Mouse (Mus musculus) intestine, embryonic 15.5 days (tissue): Measurements from ENCODE around the gene Sim1. TPM values are rescaled to one million over a fixed set of nuclear protein-coding genes. Genes with fewer than 3 reads are reported as not detected.

ENCODE experiments used
- ATAC-seq: fragments of 200-750 bp; cut with Nextera tagmentation; 2 replicates; pipeline ENCODE4 v1.8.0; 2017; ENCODE audit warnings: moderate TSS enrichment, moderate library complexity
- H3K27ac ChIP-seq: fragments of 300-500 bp; sonication (generic); 2 replicates; pipeline ENCODE4 v1.5.1; 2015; ENCODE audit warnings: mild to moderate bottlenecking, inconsistent platforms
- H3K27me3 ChIP-seq: fragments of 300-500 bp; sonication (generic); replicated peaks from 2 replicates; pipeline ENCODE4 v1.6.1; 2015; ENCODE audit warnings: inconsistent platforms
- H3K36me3 ChIP-seq: fragments of 300-500 bp; sonication (generic); 2 replicates; pipeline ENCODE4 v1.6.1; 2015; ENCODE audit warnings: inconsistent platforms
- H3K4me1 ChIP-seq: fragments of 300-500 bp; sonication (generic); replicated peaks from 2 replicates; pipeline ENCODE4 v1.6.1; 2015; ENCODE audit warnings: inconsistent platforms
- H3K4me2 ChIP-seq: fragments of 300-500 bp; sonication (generic); replicated peaks from 2 replicates; pipeline ENCODE4 v1.6.1; 2015; ENCODE audit warnings: mild to moderate bottlenecking, inconsistent platforms
- H3K4me3 ChIP-seq: fragments of 300-500 bp; sonication (generic); replicated peaks from 2 replicates; pipeline ENCODE4 v1.5.1; 2015; ENCODE audit warnings: inconsistent platforms
- H3K9ac ChIP-seq: fragments of 300-500 bp; sonication (generic); 2 replicates; pipeline ENCODE4 v1.6.1; 2015; ENCODE audit warnings: inconsistent platforms
- H3K9me3 ChIP-seq: fragments of 300-500 bp; sonication (generic); 2 replicates; pipeline ENCODE4 v1.6.1; 2016; ENCODE audit warnings: inconsistent platforms
- WGBS: fragments of 180-500 bp; shearing (Covaris S2); methylation state at CpG from one replicate; pipeline ENCODE4 v1.1.7; 2015; 5-methylcytosine and 5-hydroxymethylcytosine counted together
- polyA plus RNA-seq: library from polyadenylated mRNA; unstranded; fragments of >200 nt; fragmentation: Nextera tagmentation; extraction: Ambion mirVana; gene quantifications from 2 replicates; pipeline ENCODE4 v1.2.1, GENCODE M21; 2015

Sim1 gene
- polyA plus RNA-seq, 1 experiment from 2014 or later = not detected

DNA sequence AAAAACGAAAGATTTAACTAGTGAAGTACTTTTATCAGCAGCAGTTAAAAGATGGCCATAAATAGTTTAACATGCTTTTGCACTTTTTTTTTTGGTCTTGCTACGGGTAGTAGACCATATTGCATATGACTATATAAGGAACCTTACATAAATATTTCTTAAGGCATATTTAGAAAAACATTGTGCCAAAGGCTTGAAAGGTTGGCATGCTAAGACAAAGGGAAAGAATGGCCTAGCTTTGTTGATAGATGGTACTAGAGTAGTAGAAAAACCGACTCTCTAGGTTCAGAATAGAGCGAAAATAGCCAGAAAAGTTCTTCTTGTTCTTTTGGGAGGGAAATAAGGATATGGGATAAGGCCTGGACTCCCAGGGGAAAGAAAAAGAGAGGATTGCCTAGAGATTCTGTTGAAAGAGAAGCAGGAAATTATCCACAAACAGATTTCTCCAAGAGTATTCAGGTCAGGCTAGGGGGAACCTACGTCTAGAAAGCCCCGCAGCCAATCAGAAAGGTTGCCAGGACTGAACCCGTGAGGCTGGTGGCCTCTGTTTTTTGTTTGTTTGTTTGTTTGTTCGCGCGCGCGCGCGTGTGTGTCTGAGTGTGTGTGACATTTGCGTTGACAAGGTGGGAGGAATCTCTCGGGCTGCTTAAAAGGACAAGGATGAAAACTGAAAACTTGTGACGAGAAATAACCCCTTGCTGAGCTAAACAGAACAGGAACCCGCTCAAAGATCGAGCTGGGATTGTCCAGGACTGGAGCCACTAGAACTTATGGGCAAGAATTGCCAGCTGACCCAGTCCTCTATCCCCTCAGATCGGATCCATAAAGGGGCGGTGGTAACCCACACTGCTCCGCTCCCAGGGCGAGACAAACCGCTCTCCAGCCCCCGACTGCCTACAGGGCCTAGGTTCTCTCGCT lies 9.6 kb downstream of the Sim1 start:
- no peak overlapping the region for H3K4me3 ChIP-seq
- ATAC-seq = no peak
- H3K9ac ChIP-seq = no peak overlapping the region
- no peaks in the 10 kb centered on the region for H3K9me3 ChIP-seq
- no peak overlapping the region for H3K4me2 ChIP-seq
- H3K27me3 ChIP-seq = peaks cover 85% of the 10 kb centered on the region
- WGBS = 3% methylated on average over 26 of the region's 26 CpGs
- no peak overlapping the region for H3K27ac ChIP-seq
- no peaks in the 10 kb centered on the region for H3K36me3 ChIP-seq
- H3K4me1 ChIP-seq = peaks cover 4% of the 10 kb centered on the region; the same call in 1 of the 2 replicates

DNA sequence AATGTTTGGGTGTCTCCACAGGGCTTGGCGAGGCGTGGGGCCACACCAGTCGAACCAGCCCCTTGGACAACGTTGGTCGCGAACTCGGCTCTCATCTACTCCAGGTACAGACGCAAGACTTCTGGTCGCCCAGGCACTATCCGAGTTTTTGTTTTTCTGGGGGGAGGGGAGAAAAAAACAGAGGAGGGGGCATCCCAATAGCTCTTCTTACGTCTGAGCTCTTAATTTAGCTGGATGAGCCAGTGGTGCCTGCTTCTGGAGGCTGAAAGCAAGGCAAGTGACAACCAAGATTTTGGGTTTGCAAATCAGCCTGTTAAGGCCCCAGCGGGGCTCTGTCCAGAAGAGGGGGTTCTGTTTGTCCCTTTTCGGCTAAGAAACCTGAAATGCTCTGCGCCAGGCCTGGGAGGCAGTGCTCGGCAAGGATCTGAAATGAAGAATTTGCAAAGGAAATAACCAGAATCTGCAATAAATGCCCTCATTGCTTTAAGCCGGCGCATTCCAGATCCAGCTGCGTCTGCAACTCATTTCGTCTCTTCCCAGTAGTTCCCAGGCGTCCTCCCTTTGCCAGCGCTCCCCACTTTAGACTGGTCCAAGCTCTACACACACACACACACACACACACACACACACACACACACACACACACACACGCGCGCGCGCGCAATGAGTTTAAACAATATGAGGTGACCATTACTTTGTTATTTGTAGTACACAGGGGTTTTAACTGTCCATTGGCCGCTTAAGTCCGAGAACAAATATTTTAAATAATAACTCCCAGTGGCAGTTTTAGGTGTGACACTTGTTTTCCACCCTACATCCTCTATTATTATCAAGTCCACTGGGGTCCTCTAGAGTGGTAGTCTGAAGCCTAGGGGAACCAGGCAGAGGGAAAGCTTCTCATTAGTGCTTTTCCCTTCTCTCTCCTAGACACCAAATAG lies 10.5 kb downstream of the Sim1 start:
- Histone ChIP-seq H3K9me3 (no peaks in the 10 kb centered on the region), H3K9ac (no peak overlapping the region), H3K4me3 (no peak overlapping the region), H3K36me3 (no peaks in the 10 kb centered on the region), H3K4me1 (peaks cover 4% of the 10 kb centered on the region; the same call in 1 of the 2 replicates), H3K27me3 (peaks cover 90% of the 10 kb centered on the region), H3K4me2 (no peak overlapping the region), H3K27ac (no peak overlapping the region)
- no peak for ATAC-seq
- WGBS = 12% methylated on average over 29 of the region's 29 CpGs

DNA sequence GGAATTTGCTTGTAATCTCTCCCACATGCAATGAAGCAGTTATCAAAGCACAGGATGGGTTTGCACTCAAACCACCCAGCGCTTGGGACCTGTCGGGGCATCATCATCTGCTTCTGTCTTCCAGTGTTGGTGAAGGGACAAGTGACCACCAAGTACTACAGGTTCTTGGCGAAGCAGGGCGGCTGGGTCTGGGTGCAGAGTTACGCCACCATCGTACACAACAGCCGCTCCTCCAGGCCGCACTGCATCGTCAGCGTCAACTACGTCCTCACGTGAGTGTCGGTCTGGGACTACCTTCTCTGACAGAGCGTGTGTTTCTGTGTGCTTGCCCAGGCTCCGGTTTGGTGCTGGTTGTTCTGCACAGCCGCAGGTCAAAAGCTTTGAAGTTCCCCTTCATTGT lies 15.8 kb downstream of the Sim1 start:
- no peaks in the 10 kb centered on the region for H3K9me3 ChIP-seq
- H3K9ac ChIP-seq = no peak overlapping the region
- no peak overlapping the region; the same call in 1 of the 2 replicates for H3K4me3 ChIP-seq
- H3K27me3 ChIP-seq = peaks cover 60% of the 10 kb centered on the region
- peak; percentile 71 for ATAC-seq
- H3K4me2 ChIP-seq = peak overlapping the region; percentile 30
- under 1% methylated on average over 16 of the region's 16 CpGs for WGBS
- H3K27ac ChIP-seq = no peak overlapping the region
- no peaks in the 10 kb centered on the region for H3K36me3 ChIP-seq
- H3K4me1 ChIP-seq = 0 out of 2 replicates have a peak, but pooled peaks cover 5% of the 10 kb centered on the region

GRCm38 (mm10) chr10:50910861-50911410 lies 16.4 kb downstream of the Sim1 start:
- no peak overlapping the region for H3K27ac ChIP-seq
- 0 out of 2 replicates have a peak, but pooled peaks cover 5% of the 10 kb centered on the region for H3K4me1 ChIP-seq
- no peaks in the 10 kb centered on the region for H3K36me3 ChIP-seq
- 9% methylated on average over 12 of the region's 12 CpGs for WGBS
- no peak overlapping the region; the same call in 1 of the 2 replicates for H3K4me3 ChIP-seq
- no peaks in the 10 kb centered on the region for H3K9me3 ChIP-seq
- ATAC-seq = peak; percentile 70; the same call in 1 of the 2 replicates
- H3K27me3 ChIP-seq = peaks cover 55% of the 10 kb centered on the region
- H3K4me2 ChIP-seq = peak overlapping the region; percentile 30; the same call in 1 of the 2 replicates
- no peak overlapping the region for H3K9ac ChIP-seq

DNA sequence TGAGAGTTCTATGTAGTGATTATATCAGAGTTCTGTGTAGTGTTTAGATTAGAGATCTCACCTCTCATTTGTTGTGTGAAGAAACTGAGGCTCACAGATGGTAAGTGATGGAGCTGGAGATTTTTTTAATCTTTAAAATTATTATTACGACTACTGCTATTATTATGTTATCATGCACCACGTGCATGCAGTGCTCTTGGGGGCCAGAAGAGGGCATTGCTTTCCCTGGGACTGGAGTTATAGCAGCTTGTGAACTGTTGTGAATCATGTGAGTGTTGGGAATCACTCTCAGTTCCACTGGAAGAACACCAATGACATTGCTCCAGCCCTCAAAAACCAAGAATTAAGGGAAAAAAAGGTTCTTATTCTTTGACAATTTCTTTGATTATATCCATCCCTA lies 21.1 kb downstream of the Sim1 start:
- H3K27ac ChIP-seq = no peak overlapping the region
- no peak overlapping the region for H3K4me3 ChIP-seq
- no peaks in the 10 kb centered on the region for H3K9me3 ChIP-seq
- H3K4me1 ChIP-seq = 0 out of 2 replicates have a peak, but pooled peaks cover 2% of the 10 kb centered on the region
- no peak overlapping the region for H3K9ac ChIP-seq
- no peak for ATAC-seq
- no peaks in the 10 kb centered on the region for H3K36me3 ChIP-seq
- H3K4me2 ChIP-seq = no peak overlapping the region
- H3K27me3 ChIP-seq = peaks cover 15% of the 10 kb centered on the region
- 52% methylated on average over 2 of the region's 2 CpGs for WGBS

- H3K9me3 ChIP-seq = no peaks in the 10 kb centered on the region
- no peaks in the 10 kb centered on the region for H3K4me1 ChIP-seq
- no peak overlapping the region for H3K27ac ChIP-seq
- no peak overlapping the region for H3K4me2 ChIP-seq
- no peaks in the 10 kb centered on the region for H3K36me3 ChIP-seq
- no peaks in the 10 kb centered on the region for H3K27me3 ChIP-seq
- H3K4me3 ChIP-seq = no peak overlapping the region
- 67% methylated on average over 5 of the region's 5 CpGs for WGBS
- ATAC-seq = no peak
- no peak overlapping the region for H3K9ac ChIP-seq
These were observed 34.7 kb downstream of the Sim1 start for GRCm38 (mm10) chr10:50929281-50929680.

- Histone ChIP-seq H3K9ac (no peak overlapping the region), H3K4me2 (no peak overlapping the region), H3K27me3 (no peaks in the 10 kb centered on the region), H3K27ac (no peak overlapping the region), H3K36me3 (no peaks in the 10 kb centered on the region), H3K9me3 (no peaks in the 10 kb centered on the region), H3K4me1 (no peaks in the 10 kb centered on the region), H3K4me3 (no peak overlapping the region)
- no peak for ATAC-seq
These were observed 41.1 kb downstream of the Sim1 start for GRCm38 (mm10) chr10:50935673-50936072.

DNA sequence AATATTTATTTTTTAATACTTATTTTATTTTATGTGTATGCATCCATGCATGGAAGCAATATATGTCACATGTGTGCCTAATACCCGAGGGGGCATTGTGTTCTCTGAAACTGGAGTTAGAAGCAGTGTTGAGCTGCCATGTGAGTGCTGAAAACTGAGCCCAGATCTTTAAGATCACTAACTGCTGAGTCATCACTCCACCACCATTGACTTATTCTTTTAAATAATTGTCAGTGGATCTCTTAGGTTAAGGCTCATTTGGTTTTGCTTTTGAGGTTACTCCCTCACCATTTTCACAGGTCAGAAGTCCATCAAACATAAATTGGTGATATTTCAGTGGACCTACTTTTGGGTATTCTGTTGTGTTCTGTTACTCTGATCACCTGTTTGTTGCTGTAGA lies 79.1 kb downstream of the Sim1 start:
- 62% methylated on average over 1 of the region's 1 CpGs for WGBS
- no peak overlapping the region for H3K27ac ChIP-seq
- H3K36me3 ChIP-seq = no peaks in the 10 kb centered on the region
- H3K27me3 ChIP-seq = no peaks in the 10 kb centered on the region
- H3K9ac ChIP-seq = no peak overlapping the region
- no peaks in the 10 kb centered on the region for H3K4me1 ChIP-seq
- no peak for ATAC-seq
- no peaks in the 10 kb centered on the region for H3K9me3 ChIP-seq
- H3K4me3 ChIP-seq = no peak overlapping the region
- no peak overlapping the region for H3K4me2 ChIP-seq

- no peak overlapping the region for H3K4me2 ChIP-seq
- no peak overlapping the region for H3K9ac ChIP-seq
- H3K36me3 ChIP-seq = no peaks in the 10 kb centered on the region
- no peak for ATAC-seq
- H3K27me3 ChIP-seq = no peaks in the 10 kb centered on the region
- H3K4me1 ChIP-seq = no peaks in the 10 kb centered on the region
- 78% methylated on average over 3 of the region's 3 CpGs for WGBS
- H3K9me3 ChIP-seq = no peaks in the 10 kb centered on the region
- H3K4me3 ChIP-seq = no peak overlapping the region
- no peak overlapping the region for H3K27ac ChIP-seq
These were observed 87.3 kb downstream of the Sim1 start for GRCm38 (mm10) chr10:50981849-50982248.

DNA sequence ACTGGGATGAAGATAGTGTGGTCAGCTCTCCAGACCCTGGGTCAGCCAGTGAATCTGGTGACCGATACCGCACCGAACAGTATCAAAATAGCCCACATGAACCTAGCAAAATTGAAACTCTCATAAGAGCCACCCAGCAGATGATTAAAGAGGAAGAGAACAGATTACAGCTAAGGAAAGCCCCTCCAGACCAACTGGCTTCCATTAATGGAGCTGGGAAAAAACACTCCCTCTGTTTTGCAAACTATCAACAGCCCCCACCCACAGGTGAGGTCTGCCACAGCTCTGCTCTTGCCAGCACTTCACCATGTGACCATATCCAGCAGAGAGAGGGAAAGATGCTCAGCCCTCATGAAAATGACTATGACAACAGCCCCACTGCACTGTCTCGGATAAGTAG lies 89.1 kb downstream of the Sim1 start:
- WGBS = 93% methylated on average over 4 of the region's 4 CpGs
- ATAC-seq = no peak
- Histone ChIP-seq H3K4me3 (no peak overlapping the region), H3K9me3 (no peaks in the 10 kb centered on the region), H3K9ac (no peak overlapping the region), H3K27me3 (no peaks in the 10 kb centered on the region), H3K27ac (no peak overlapping the region), H3K4me2 (no peak overlapping the region), H3K4me1 (no peaks in the 10 kb centered on the region), H3K36me3 (no peaks in the 10 kb centered on the region)

DNA sequence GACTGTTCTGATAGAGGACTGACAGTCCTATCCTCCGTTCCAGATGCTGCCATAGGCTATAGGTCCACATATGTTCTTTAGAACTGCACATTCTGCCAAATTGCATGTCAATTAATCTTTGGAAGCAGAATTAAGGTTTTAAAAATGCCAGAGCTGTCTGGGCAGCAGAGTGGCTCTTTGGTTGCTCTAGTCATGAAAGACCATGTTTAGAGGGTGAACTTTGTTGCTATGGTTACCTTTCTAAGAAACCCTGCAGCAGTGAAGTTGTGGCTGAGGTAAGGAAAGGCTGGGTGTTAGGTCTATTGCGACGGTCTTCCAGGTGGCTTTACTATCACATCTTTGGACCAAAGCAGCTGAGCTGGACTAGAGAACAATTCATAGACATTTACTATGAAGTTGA lies 113.2 kb downstream of the Sim1 start:
- ATAC-seq = no peak
- 66% methylated on average over 3 of the region's 3 CpGs for WGBS
- H3K27ac ChIP-seq = no peak overlapping the region
- H3K36me3 ChIP-seq = no peaks in the 10 kb centered on the region
- no peaks in the 10 kb centered on the region for H3K4me1 ChIP-seq
- H3K9me3 ChIP-seq = no peaks in the 10 kb centered on the region
- H3K4me2 ChIP-seq = no peak overlapping the region
- no peak overlapping the region for H3K9ac ChIP-seq
- H3K27me3 ChIP-seq = no peaks in the 10 kb centered on the region
- H3K4me3 ChIP-seq = no peak overlapping the region
